7 mouse cellular contexts compared by ENCODE assay signal in genomic region chr16:90187453-90187852, GRCm38 (mm10). TPM values are rescaled to one million over a fixed set of nuclear protein-coding genes. Genes with fewer than 3 reads are reported as not detected.
DNase-seq lines count a peak whose midpoint lies in the region; ATAC-seq and TF ChIP-seq lines count a peak whose summit lies in the region.

No protein-coding gene starts in this region.

- H3K27me3 ChIP-seq in CH12.LX (replicated peaks) (peaks cover 6% of the 10 kb centered on the region), MEL (ENCODE audit: control insufficient read depth in 1 of 2, insufficient read depth in 2 of 2, low read length in 2 of 2) (no peaks in the 10 kb centered on the region)
- no peaks in the 10 kb centered on the region for H3K27me3 ChIP-seq in embryonic facial prominence, embryonic 11.5 days (ENCODE audit: control insufficient read depth, insufficient read depth, low read length)
- H3K27me3 ChIP-seq in lung, embryonic 15.5 days = no peaks in the 10 kb centered on the region

- dilution Hi-C loops in CH12.LX (cut with MboI; ENCODE audit: extremely low pct_ligation_motif_present, extremely low pct_unique_long_range_greater_than_20kb, low sequenced_read_pairs) = no loop called here

- H3K4me1 ChIP-seq in CH12.LX (ENCODE audit: control insufficient read depth in 1 of 2, insufficient read depth in 2 of 2) (peaks cover 4 to 5% of the 10 kb centered on the region in 2 experiments; a peak in 2 of 4 replicates), MEL (ENCODE audit: control insufficient read depth in 1 of 2, insufficient read depth in 2 of 2, low read length in 2 of 2) (peaks cover 7 to 19% of the 10 kb centered on the region in 2 experiments)
- H3K4me1 ChIP-seq in embryonic facial prominence, embryonic 11.5 days (ENCODE audit: control insufficient read depth, insufficient read depth, low read length) = no peaks in the 10 kb centered on the region
- H3K4me1 ChIP-seq in lung, embryonic 15.5 days = peaks cover 5% of the 10 kb centered on the region; the same call in 1 of the 2 replicates

- H3K4me3 ChIP-seq in CH12.LX (replicated peaks in 1 of 3; ENCODE audit: low read depth in 2 of 3, low read length in 2 of 3, poor library complexity in 1 of 3) = no peak overlapping the region
- H3K4me3 ChIP-seq in MEL (ENCODE audit: control insufficient read depth in 1 of 2, insufficient read depth in 1 of 2, low read depth in 2 of 2, low read length in 2 of 2) = peak overlapping the region; percentile 40 to 58
- no peak overlapping the region for H3K4me3 ChIP-seq in embryonic facial prominence, embryonic 11.5 days (ENCODE audit: low read depth, low read length)
- no peak overlapping the region for H3K4me3 ChIP-seq in lung, embryonic 15.5 days

- DNase-seq in CH12.LX (ENCODE audit: extremely low read depth) (no peak), MEL (ENCODE audit: low read depth, low spot score) (peak; percentile 91)
- peak; percentile 54 for DNase-seq in embryonic facial prominence, embryonic 11.5 days (ENCODE audit: low spot score)
- peak; percentile 61 for DNase-seq in kidney, adult 11 months
- DNase-seq in layer of hippocampus, postnatal 10 days (ENCODE audit: low spot score in 2 of 2) = no peak

- TF ChIP-seq RAD21 in CH12.LX (IDR thresholded peaks at IDR 0.05; ENCODE audit: low read depth, low read length) = peak; percentile 67
- TF ChIP-seq RAD21 in MEL (IDR thresholded peaks at IDR 0.05; ENCODE audit: low read depth, low read length) = peak; percentile 92

- H3K36me3 ChIP-seq in CH12.LX (replicated peaks in 1 of 2; ENCODE audit: control insufficient read depth in 1 of 2, insufficient read depth in 1 of 2, low read length in 1 of 2) (no peaks in the 10 kb centered on the region), MEL (ENCODE audit: control insufficient read depth in 1 of 2, insufficient read depth in 2 of 2, low read length in 2 of 2) (peaks cover 0 to 8% of the 10 kb centered on the region in 2 experiments; a peak in 2 of 4 replicates)
- no peaks in the 10 kb centered on the region for H3K36me3 ChIP-seq in embryonic facial prominence, embryonic 11.5 days (replicated peaks; ENCODE audit: control insufficient read depth, insufficient read depth, low read depth, low read length)
- no peaks in the 10 kb centered on the region for H3K36me3 ChIP-seq in lung, embryonic 15.5 days

- 27% methylated on average over 13 of the region's 13 CpGs for WGBS in embryonic facial prominence, embryonic 11.5 days
- WGBS in lung, embryonic 15.5 days = 16% methylated on average over 13 of the region's 13 CpGs

- H3K9ac ChIP-seq in CH12.LX (ENCODE audit: insufficient read depth, low read depth) (no peak overlapping the region), MEL (ENCODE audit: control insufficient read depth, low read depth, low read length, poor library complexity, severe bottlenecking) (peak overlapping the region; percentile 65)
- H3K9ac ChIP-seq in embryonic facial prominence, embryonic 11.5 days (replicated peaks; ENCODE audit: low read length) = no peak overlapping the region
- H3K9ac ChIP-seq in lung, embryonic 15.5 days = no peak overlapping the region

- H3K9me3 ChIP-seq in CH12.LX (replicated peaks; ENCODE audit: low read length) = no peaks in the 10 kb centered on the region
- no peaks in the 10 kb centered on the region for H3K9me3 ChIP-seq in MEL (replicated peaks; ENCODE audit: insufficient read depth, low read length)
- no peaks in the 10 kb centered on the region for H3K9me3 ChIP-seq in embryonic facial prominence, embryonic 11.5 days (replicated peaks; ENCODE audit: control insufficient read depth, low read length)
- H3K9me3 ChIP-seq in lung, embryonic 15.5 days = no peaks in the 10 kb centered on the region

- in situ Hi-C loops in CH12.LX (cut with MboI; ENCODE audit: low pct_ligation_motif_present, low pct_unique_long_range_greater_than_20kb, low sequenced_read_pairs) = loop anchor here (5.0 to 25.0 kb wide), 3 partner anchors 340 to 1800 kb away; no protein-coding TSS in a partner anchor

- TF ChIP-seq EP300 in CH12.LX (IDR thresholded peaks at IDR 0.05; ENCODE audit: low read length) (no peak), MEL (IDR thresholded peaks at IDR 0.05; ENCODE audit: low read depth in 1 of 2, low read length in 2 of 2) (no peak)

- H3K27ac ChIP-seq in CH12.LX (ENCODE audit: insufficient read depth, low read depth) = no peak overlapping the region
- H3K27ac ChIP-seq in MEL (ENCODE audit: control insufficient read depth, low read depth, low read length) = no peak overlapping the region
- H3K27ac ChIP-seq in embryonic facial prominence, embryonic 11.5 days (replicated peaks; ENCODE audit: low read depth, low read length) = no peak overlapping the region
- H3K27ac ChIP-seq in lung, embryonic 15.5 days = no peak overlapping the region

- peak; percentile 63; the same call in 1 of the 2 replicates for ATAC-seq in embryonic facial prominence, embryonic 11.5 days (replicated peaks; ENCODE audit: insufficient number of reproducible peaks, low FRiP score, low TSS enrichment, low read depth)
- peak; percentile 37; the same call in 1 of the 2 replicates for ATAC-seq in lung, embryonic 15.5 days (ENCODE audit: borderline replicate concordance, extremely low read depth, low FRiP score, low TSS enrichment)
- no peak; the same call in 1 of the 2 replicates for ATAC-seq in erythroid progenitor cell, adult 5-6 weeks (replicated peaks; ENCODE audit: low FRiP score, poor library complexity, severe bottlenecking)

- peak overlapping the region; percentile 4 for H3K4me2 ChIP-seq in CH12.LX (ENCODE audit: insufficient read depth, low read depth, poor library complexity, severe bottlenecking)
- no peak overlapping the region for H3K4me2 ChIP-seq in embryonic facial prominence, embryonic 11.5 days (ENCODE audit: low read depth, low read length)
- 0 out of 2 replicates have a peak overlapping the region, but pooled peaks have one; percentile 18 for H3K4me2 ChIP-seq in lung, embryonic 15.5 days

- TF ChIP-seq CTCF in CH12.LX (conservative IDR thresholded peaks at IDR 0.05 in 1 of 2, IDR thresholded peaks at IDR 0.05 in 1 of 2; ENCODE audit: low read depth in 2 of 2, low read length in 2 of 2) (peak in 1 of 2 experiments; percentile 64; a peak in 2 of 4 replicates), MEL (IDR thresholded peaks at IDR 0.05 in 2 of 3, conservative IDR thresholded peaks at IDR 0.05 in 1 of 3; ENCODE audit: control insufficient read depth in 1 of 3, insufficient read depth in 1 of 3, low read depth in 2 of 3, low read length in 3 of 3, poor library complexity in 1 of 3, severe bottlenecking in 1 of 3) (peak; percentile 58 to 93 (median 74))

- TF ChIP-seq POLR2A in CH12.LX (IDR thresholded peaks at IDR 0.05; ENCODE audit: low read depth, low read length) = no peak
- TF ChIP-seq POLR2A in MEL (IDR thresholded peaks at IDR 0.05; ENCODE audit: control insufficient read depth in 1 of 2, insufficient read depth in 1 of 2, low read depth in 1 of 2, low read length in 2 of 2, poor library complexity in 1 of 2) = no peak

- H3K79me2 ChIP-seq in CH12.LX (replicated peaks; ENCODE audit: control insufficient read depth, extremely low read depth, insufficient read depth, poor library complexity, severe bottlenecking) = no peaks in the 10 kb centered on the region
- H3K79me2 ChIP-seq in MEL (ENCODE audit: control insufficient read depth, insufficient read depth, low read length, poor library complexity) = no peaks in the 10 kb centered on the region

TF ChIP-seq in CH12.LX, 34 proteins besides CTCF, POLR2A, EP300 and RAD21:
- TF ChIP-seq E2F4 (IDR thresholded peaks at IDR 0.05; ENCODE audit: insufficient replicate concordance, low read depth, low read length) = no peak
- peak; percentile 34 for TF ChIP-seq SMC3 (IDR thresholded peaks at IDR 0.05; ENCODE audit: low read depth, low read length)

TF ChIP-seq in MEL, 35 proteins besides CTCF, POLR2A, EP300 and RAD21 (continues in another document):
- TF ChIP-seq MAFK (IDR thresholded peaks at IDR 0.05; ENCODE audit: borderline replicate concordance, low read depth, low read length) = no peak
- no peak for TF ChIP-seq KAT2A (conservative IDR thresholded peaks at IDR 0.05; ENCODE audit: low read depth, low read length)
- peak; percentile 81 for TF ChIP-seq SMC3 (IDR thresholded peaks at IDR 0.05; ENCODE audit: low read depth, low read length)
- 0 out of 2 replicates have a peak, but pooled peaks have one; percentile 36 for TF ChIP-seq ELF1 (IDR thresholded peaks at IDR 0.05; ENCODE audit: low read depth, low read length)
- TF ChIP-seq SIN3A (IDR thresholded peaks at IDR 0.05; ENCODE audit: low read length) = peak; percentile 44; the same call in 1 of the 2 replicates
- TF ChIP-seq TAL1 (IDR thresholded peaks at IDR 0.05; ENCODE audit: low read length) = 0 out of 2 replicates have a peak, but pooled peaks have one; percentile 11
- no peak for TF ChIP-seq TBP (IDR thresholded peaks at IDR 0.05; ENCODE audit: low read depth, low read length)

RNA-seq across cellular contexts. Expression of gene Sod1, which starts 33.1 kb away (rescaled TPM):
- total RNA-seq in CH12.LX (2012; rRNA removed) (632 and 634 TPM in 2 replicates), CH12.LX (2014; rRNA removed) (517 and 532 TPM in 2 replicates), MEL (2012; rRNA removed) (380 and 494 TPM in 2 replicates)
- polyA plus RNA-seq in CH12.LX (2012; ENCODE audit: insufficient read length, low read depth) (1,226 and 1,288 TPM in 2 replicates), MEL (2012; ENCODE audit: insufficient read depth in 1 of 2, insufficient read length in 2 of 2, low read depth in 1 of 2, low replicate concordance in 2 of 2, missing spikeins in 1 of 2) (1,000 to 10,000 TPM in 1 of 2 experiments, 100 to 1,000 TPM in 1; 474 to 1,094 TPM)
- polyA plus RNA-seq in embryonic facial prominence, embryonic 11.5 days (2014; fragmentation: Nextera tagmentation; extraction: Ambion mirVana) = 1,220 and 1,273 TPM in 2 replicates
- 1,192 and 1,274 TPM in 2 replicates for polyA plus RNA-seq in lung, embryonic 15.5 days (2015; fragmentation: Nextera tagmentation; extraction: Ambion mirVana)
- total RNA-seq in erythroid progenitor cell, adult 5-6 weeks (2015; ENCODE audit: low replicate concordance) = 342 and 358 TPM in 2 replicates
- total RNA-seq in erythroid progenitor cell, adult 5-6 weeks (2017; ENCODE audit: low replicate concordance) = 292 and 427 TPM in 2 replicates
- total RNA-seq in layer of hippocampus, postnatal 10 days (2021) = 100 to 1,000 TPM; 373 to 393 TPM

RNA-seq across cellular contexts. Expression of gene Tiam1, which starts 43.9 kb away (rescaled TPM):
- total RNA-seq in CH12.LX (2012; rRNA removed) (0.04 TPM in 1 of 2 replicates, not detected in the other), CH12.LX (2014; rRNA removed) (0.03 and 0.05 TPM in 2 replicates), MEL (2012; rRNA removed) (15.0 and 16.7 TPM in 2 replicates)
- polyA plus RNA-seq in CH12.LX (2012; ENCODE audit: insufficient read length, low read depth) (0.25 and 0.40 TPM in 2 replicates), MEL (2012; ENCODE audit: insufficient read depth in 1 of 2, insufficient read length in 2 of 2, low read depth in 1 of 2, low replicate concordance in 2 of 2, missing spikeins in 1 of 2) (10 to 100 TPM; 19.9 to 23.9 TPM)
- 31.2 and 33.8 TPM in 2 replicates for polyA plus RNA-seq in embryonic facial prominence, embryonic 11.5 days (2014; fragmentation: Nextera tagmentation; extraction: Ambion mirVana)
- 10.8 and 13.6 TPM in 2 replicates for polyA plus RNA-seq in lung, embryonic 15.5 days (2015; fragmentation: Nextera tagmentation; extraction: Ambion mirVana)
- total RNA-seq in erythroid progenitor cell, adult 5-6 weeks (2015; ENCODE audit: low replicate concordance) = 7.5 and 10.1 TPM in 2 replicates
- 9.6 and 28.4 TPM in 2 replicates for total RNA-seq in erythroid progenitor cell, adult 5-6 weeks (2017; ENCODE audit: low replicate concordance)
- 10 to 100 TPM; 68.4 to 75.3 TPM for total RNA-seq in layer of hippocampus, postnatal 10 days (2021)

Comparison
In these comparisons a context has a peak if more than half of its experiments do, and no peak if none do; other contexts are left out.
1. DNase-seq: peak in MEL (single experiment), embryonic facial prominence, embryonic 11.5 days (single experiment) and kidney, adult 11 months (single experiment); none in CH12.LX (single experiment) and layer of hippocampus, postnatal 10 days (0 of 2).
2. H3K4me3 ChIP-seq: peak in MEL (2 of 2); none in CH12.LX (0 of 3), embryonic facial prominence, embryonic 11.5 days (single experiment) and lung, embryonic 15.5 days (single experiment).
3. RNA of gene Tiam1, which starts 43.9 kb away (total RNA-seq): 68.4 to 75.3 TPM in layer of hippocampus, postnatal 10 days, 7.5 to 28.4 TPM in erythroid progenitor cell, adult 5-6 weeks and 15.0 to 16.7 TPM in MEL; 0.03 to 0.05 TPM in CH12.LX; every median in the first group is over 4 times any median in the second.
4. Of the 35 proteins assayed by ChIP-seq in both MEL and CH12.LX: peak only in MEL: ELF1, MXI1, SIN3A and ZC3H11A; only in CH12.LX: none; in both: RAD21 and SMC3; in neither: 28; mixed calls (peak in some experiments, not most) for 1.